Mouse (Mus musculus): ENCODE data around the gene Gm6993. TPM values are rescaled to one million over a fixed set of nuclear protein-coding genes. Genes with fewer than 3 reads are reported as not detected.

Gm6993 gene
- total RNA-seq, 1 experiment from 2014 or later: not detected

GRCm38 (mm10) chr12:31235018-31235417 lies 5.6 kb upstream of the Gm6993 start:
- no peak for ATAC-seq (replicated peaks in 1 of 2; ENCODE audit: insufficient read depth in 1 of 2, low FRiP score in 2 of 2, low TSS enrichment in 1 of 2, low read depth in 1 of 2, poor library complexity in 2 of 2, severe bottlenecking in 2 of 2)

- ATAC-seq (replicated peaks in 1 of 2; ENCODE audit: insufficient read depth in 1 of 2, low FRiP score in 2 of 2, low TSS enrichment in 1 of 2, low read depth in 1 of 2, poor library complexity in 2 of 2, severe bottlenecking in 2 of 2): no peak
These were observed 3.5 kb upstream of the Gm6993 start for GRCm38 (mm10) chr12:31236861-31237595.

- no peak for ATAC-seq (replicated peaks in 1 of 2; ENCODE audit: insufficient read depth in 1 of 2, low FRiP score in 2 of 2, low TSS enrichment in 1 of 2, low read depth in 1 of 2, poor library complexity in 2 of 2, severe bottlenecking in 2 of 2)
These were observed 1.5 kb upstream of the Gm6993 start for GRCm38 (mm10) chr12:31239031-31239583.

GRCm38 (mm10) chr12:31239798-31240197 lies 772 bp upstream of the Gm6993 start:
- no peak for ATAC-seq (replicated peaks in 1 of 2; ENCODE audit: insufficient read depth in 1 of 2, low FRiP score in 2 of 2, low TSS enrichment in 1 of 2, low read depth in 1 of 2, poor library complexity in 2 of 2, severe bottlenecking in 2 of 2)

DNA sequence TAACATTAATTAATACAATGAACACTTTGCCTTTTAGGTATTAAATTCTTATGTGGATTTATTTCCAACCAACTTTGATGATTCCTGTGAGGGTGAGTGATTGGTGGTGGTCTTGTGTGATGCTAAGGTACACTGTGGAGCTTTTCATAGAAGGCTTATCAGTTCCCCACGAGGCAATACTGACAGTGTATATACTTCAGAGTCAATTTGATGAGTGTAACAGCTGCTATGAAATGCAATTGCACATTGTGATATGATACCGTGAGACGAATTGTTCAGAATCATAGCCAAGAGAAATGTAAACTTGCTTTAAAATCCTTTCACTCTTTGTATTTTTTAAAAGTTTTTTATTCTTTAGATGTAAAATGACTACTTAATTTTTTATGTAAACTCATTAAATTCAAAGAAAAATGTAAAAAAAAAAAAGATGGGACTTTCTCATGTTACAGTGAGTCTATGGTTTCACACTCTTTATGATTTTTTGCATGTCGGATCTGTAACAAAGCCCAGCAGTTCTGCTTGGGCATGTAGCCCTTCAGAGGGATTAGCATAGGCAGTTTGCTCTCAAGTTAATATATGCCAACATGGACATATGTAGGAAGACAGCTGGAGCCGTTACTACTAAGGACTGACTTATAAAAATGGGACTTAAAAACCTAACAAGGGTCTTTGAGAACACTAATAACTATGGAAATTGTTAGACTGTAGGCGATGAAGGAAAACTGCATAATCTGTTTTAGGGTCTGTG lies 1.2 kb downstream of the Gm6993 start:
- no peak for ATAC-seq (replicated peaks in 1 of 2; ENCODE audit: insufficient read depth in 1 of 2, low FRiP score in 2 of 2, low TSS enrichment in 1 of 2, low read depth in 1 of 2, poor library complexity in 2 of 2, severe bottlenecking in 2 of 2)

GRCm38 (mm10) chr12:31244001-31244400 lies 3.4 kb downstream of the Gm6993 start:
- ATAC-seq (replicated peaks in 1 of 2; ENCODE audit: insufficient read depth in 1 of 2, low FRiP score in 2 of 2, low TSS enrichment in 1 of 2, low read depth in 1 of 2, poor library complexity in 2 of 2, severe bottlenecking in 2 of 2): no peak

GRCm38 (mm10) chr12:31244691-31245090 lies 4.1 kb downstream of the Gm6993 start:
- ATAC-seq (replicated peaks in 1 of 2; ENCODE audit: insufficient read depth in 1 of 2, low FRiP score in 2 of 2, low TSS enrichment in 1 of 2, low read depth in 1 of 2, poor library complexity in 2 of 2, severe bottlenecking in 2 of 2): no peak

- ATAC-seq (replicated peaks in 1 of 2; ENCODE audit: insufficient read depth in 1 of 2, low FRiP score in 2 of 2, low TSS enrichment in 1 of 2, low read depth in 1 of 2, poor library complexity in 2 of 2, severe bottlenecking in 2 of 2): no peak
These were observed 5.6 kb downstream of the Gm6993 start for GRCm38 (mm10) chr12:31246153-31246552.

- no peak for ATAC-seq (replicated peaks in 1 of 2; ENCODE audit: insufficient read depth in 1 of 2, low FRiP score in 2 of 2, low TSS enrichment in 1 of 2, low read depth in 1 of 2, poor library complexity in 2 of 2, severe bottlenecking in 2 of 2)
These were observed 6.0 kb downstream of the Gm6993 start for GRCm38 (mm10) chr12:31246615-31247014.

DNA sequence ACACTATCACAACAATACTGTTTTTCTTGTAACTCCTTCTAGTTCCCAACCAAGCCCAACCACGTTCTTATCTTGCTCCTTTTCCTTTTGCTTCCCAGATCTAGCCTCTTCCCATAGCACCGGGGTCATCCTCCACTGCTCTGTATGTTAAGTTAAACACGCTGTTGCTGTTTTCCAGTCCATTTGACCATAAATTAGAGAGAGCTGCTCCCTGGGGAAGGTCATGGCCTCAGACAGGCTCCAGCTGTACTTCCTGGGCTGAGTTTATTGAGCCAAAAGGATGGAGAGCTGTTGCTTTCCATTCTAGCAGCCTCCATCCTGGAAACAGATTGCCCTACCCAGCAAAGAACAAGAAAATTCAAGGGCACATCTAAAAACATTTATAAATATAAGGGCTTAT lies 7.6 kb downstream of the Gm6993 start:
- no peak for ATAC-seq (replicated peaks in 1 of 2; ENCODE audit: insufficient read depth in 1 of 2, low FRiP score in 2 of 2, low TSS enrichment in 1 of 2, low read depth in 1 of 2, poor library complexity in 2 of 2, severe bottlenecking in 2 of 2)

- ATAC-seq (replicated peaks in 1 of 2; ENCODE audit: insufficient read depth in 1 of 2, low FRiP score in 2 of 2, low TSS enrichment in 1 of 2, low read depth in 1 of 2, poor library complexity in 2 of 2, severe bottlenecking in 2 of 2): no peak
These were observed 8.1 kb downstream of the Gm6993 start for GRCm38 (mm10) chr12:31248681-31249080.

DNA sequence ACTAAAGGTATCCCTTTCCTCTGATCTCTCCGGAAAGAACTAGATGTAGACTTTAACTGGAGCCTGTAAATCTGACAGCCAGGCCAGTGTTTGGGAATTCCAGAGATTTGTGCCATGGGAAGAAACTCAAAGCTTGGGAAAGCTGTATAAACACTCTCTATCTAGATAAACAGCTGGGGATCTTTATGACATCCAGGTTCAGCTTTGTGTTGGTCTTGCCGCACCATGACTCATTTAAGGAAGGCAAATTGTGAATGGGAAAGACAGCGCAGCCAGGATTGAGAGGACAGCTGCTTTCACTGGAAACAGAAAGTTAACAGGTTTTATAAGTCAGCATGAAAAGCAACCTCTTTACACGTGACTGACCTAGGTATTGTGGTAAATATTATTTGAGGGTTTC lies 11.7 kb downstream of the Gm6993 start:
- no peak for ATAC-seq (replicated peaks in 1 of 2; ENCODE audit: insufficient read depth in 1 of 2, low FRiP score in 2 of 2, low TSS enrichment in 1 of 2, low read depth in 1 of 2, poor library complexity in 2 of 2, severe bottlenecking in 2 of 2)

GRCm38 (mm10) chr12:31254978-31255377 lies 14.4 kb downstream of the Gm6993 start:
- ATAC-seq (replicated peaks in 1 of 2; ENCODE audit: insufficient read depth in 1 of 2, low FRiP score in 2 of 2, low TSS enrichment in 1 of 2, low read depth in 1 of 2, poor library complexity in 2 of 2, severe bottlenecking in 2 of 2): no peak

- no peak for ATAC-seq (replicated peaks in 1 of 2; ENCODE audit: insufficient read depth in 1 of 2, low FRiP score in 2 of 2, low TSS enrichment in 1 of 2, low read depth in 1 of 2, poor library complexity in 2 of 2, severe bottlenecking in 2 of 2)
These were observed 15.7 kb downstream of the Gm6993 start for GRCm38 (mm10) chr12:31256121-31256903.

DNA sequence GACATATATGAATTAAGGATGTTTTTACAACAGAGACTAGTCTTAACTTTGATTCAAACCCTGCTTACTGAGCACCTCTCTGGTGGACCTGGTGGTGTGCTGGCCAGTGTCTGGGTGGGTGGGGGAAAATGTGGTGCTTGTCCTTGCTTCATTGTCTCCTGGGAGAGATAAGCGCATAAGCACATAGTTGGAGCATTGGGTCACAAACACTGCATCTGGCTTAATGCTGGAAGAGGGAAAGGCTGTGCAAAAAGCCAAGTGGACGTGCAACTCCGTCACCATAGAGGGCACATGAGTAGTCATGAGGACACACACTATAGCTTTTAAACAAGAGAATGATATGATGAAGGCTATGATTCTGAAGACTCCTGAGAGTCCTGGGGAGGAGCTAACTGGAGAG lies 21.3 kb downstream of the Gm6993 start:
- ATAC-seq (replicated peaks in 1 of 2; ENCODE audit: insufficient read depth in 1 of 2, low FRiP score in 2 of 2, low TSS enrichment in 1 of 2, low read depth in 1 of 2, poor library complexity in 2 of 2, severe bottlenecking in 2 of 2): no peak

DNA sequence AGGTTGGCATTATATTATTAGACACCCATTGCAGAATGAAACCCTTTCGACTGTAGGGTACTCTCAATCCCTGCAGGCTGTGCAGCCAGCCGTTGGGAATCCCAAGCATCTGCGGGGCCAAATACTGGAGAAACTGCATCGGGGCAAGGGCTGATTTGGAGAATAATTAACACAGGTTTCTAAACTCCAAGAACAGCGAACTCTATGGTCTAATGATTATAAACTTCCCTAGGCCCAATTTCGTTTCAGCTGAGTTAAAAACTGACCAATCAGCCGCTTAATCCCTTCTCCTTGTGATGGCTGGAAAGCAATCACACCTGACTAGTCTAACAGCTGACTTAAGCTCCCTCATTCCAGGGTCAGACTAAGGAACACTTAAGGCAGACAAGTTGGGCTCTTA lies 23.4 kb downstream of the Gm6993 start:
- ATAC-seq (replicated peaks in 1 of 2; ENCODE audit: insufficient read depth in 1 of 2, low FRiP score in 2 of 2, low TSS enrichment in 1 of 2, low read depth in 1 of 2, poor library complexity in 2 of 2, severe bottlenecking in 2 of 2): no peak

DNA sequence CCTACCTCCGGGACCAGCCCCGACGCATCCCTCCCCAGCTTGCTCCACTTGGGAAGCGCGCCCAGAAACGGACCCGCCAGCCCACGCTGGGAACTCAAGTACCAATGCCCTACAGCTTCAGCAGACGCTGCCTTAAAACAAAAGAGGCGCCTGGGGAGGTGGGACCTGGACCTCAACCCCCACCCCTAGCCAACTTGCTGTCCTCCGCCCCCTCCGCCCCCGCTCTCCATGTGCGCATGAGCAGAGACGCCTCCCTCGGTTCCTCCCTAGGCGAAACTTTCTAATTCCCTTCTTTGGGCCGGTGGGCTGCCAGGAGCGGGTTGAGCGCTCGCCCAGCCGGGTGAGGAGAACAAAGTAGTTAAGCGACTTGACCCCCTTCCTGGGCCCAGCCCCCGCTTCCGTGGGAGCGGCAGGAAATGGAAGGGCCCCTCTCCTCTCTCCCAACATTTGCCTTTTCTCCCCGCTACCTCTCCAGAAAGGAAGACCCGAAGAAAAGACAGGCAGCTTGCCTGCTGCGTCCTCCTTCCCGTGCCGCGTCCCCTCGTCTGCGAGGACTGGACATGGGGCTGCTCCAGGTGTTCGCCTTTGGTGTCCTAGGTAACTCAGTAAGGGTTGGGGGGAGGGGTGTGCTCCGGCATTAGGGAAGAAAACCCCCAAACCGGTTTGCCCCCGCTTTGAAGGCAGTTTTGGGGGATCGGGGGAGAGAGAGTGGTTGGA lies 24.6 kb downstream of the Gm6993 start, which contains the start of gene Lamb1:
Lamb1 (plus strand) TSS at position 230 of the 717 bp plus-strand sequence.
- no peak for ATAC-seq (replicated peaks in 1 of 2; ENCODE audit: insufficient read depth in 1 of 2, low FRiP score in 2 of 2, low TSS enrichment in 1 of 2, low read depth in 1 of 2, poor library complexity in 2 of 2, severe bottlenecking in 2 of 2)
